Mouse (Mus musculus): ENCODE results near the gene Fgf11.

- no peak for TF ChIP-seq CTCF (IDR thresholded peaks at IDR 0.05; ENCODE audit: low read depth)
- no peak for TF ChIP-seq EP300 (IDR thresholded peaks at IDR 0.05; ENCODE audit: low read depth)
Measured at GRCm38 (mm10) chr11:69810280-69810679, 8.6 kb upstream of the Fgf11 start.
